ENCODE assay signal across 12 mouse cellular contexts in genomic region chr10:88317151-88317550, GRCm38 (mm10).
"Had no signal": no experiment of that assay in that cellular context is flagged by ENCODE, and none has a peak within 500 bp of the region (broad histone marks: within the 10 kb centered on the region; RNA-seq: fewer than 3 reads in every experiment).

No protein-coding gene starts in this region.

- DNase-seq: retina, postnatal 1 day; right cerebral cortex, adult 18-20 months; right cerebral cortex, postnatal 14 days; right cerebral cortex, postnatal 25 days; right cerebral cortex, postnatal 4 days; spleen, adult 18-20 months; thymus, adult 18-20 months; thymus, adult 2 months; thymus, postnatal 14 days; thymus, postnatal 25 days; thymus, postnatal 36 days; thymus, postnatal 4 days had no signal
